Mouse (Mus musculus): Measurements from ENCODE around the gene Mccc2.
"Not testable (repeated sequence)": the region's sequence is repeated elsewhere in the genome, so short reads cannot be mapped to it uniquely, and the experiment has no call there.

Gene Mccc2

GRCm38 (mm10) chr13:100014906-100015895 lies at the start of gene Mccc2:
TSS of gene Mccc2 (minus strand) at chr13:100015639.
- peak; percentile 86 to 87 for DNase-seq (ENCODE audit: low spot score in 2 of 2)

GRCm38 (mm10) chr13:100063936-100064335 lies 48.5 kb upstream of the Mccc2 start:
- DNase-seq (ENCODE audit: low spot score in 2 of 2): no peak

- DNase-seq (ENCODE audit: low spot score in 2 of 2): not testable (repeated sequence)
These were observed 42.3 kb upstream of the Mccc2 start for GRCm38 (mm10) chr13:100057738-100058137.

GRCm38 (mm10) chr13:100026013-100026412 lies 10.6 kb upstream of the Mccc2 start:
- no peak for DNase-seq (ENCODE audit: low spot score in 2 of 2)

- no peak for DNase-seq (ENCODE audit: low spot score in 2 of 2)
These were observed 1.5 kb upstream of the Mccc2 start for GRCm38 (mm10) chr13:100016891-100017290.

GRCm38 (mm10) chr13:100015937-100016336 lies 498 bp upstream of the Mccc2 start:
- peak in 1 of 2 experiments; percentile 2 for DNase-seq (ENCODE audit: low spot score in 2 of 2)

GRCm38 (mm10) chr13:100005911-100006496 lies 9.4 kb downstream of the Mccc2 start:
- DNase-seq (ENCODE audit: low spot score in 2 of 2): no peak

- peak; percentile 85 to 93 for DNase-seq (ENCODE audit: low spot score in 2 of 2)
These were observed 13.6 kb downstream of the Mccc2 start for GRCm38 (mm10) chr13:100001790-100002196.

GRCm38 (mm10) chr13:99999078-99999477 lies 16.4 kb downstream of the Mccc2 start:
- no peak for DNase-seq (ENCODE audit: low spot score in 2 of 2)

GRCm38 (mm10) chr13:99998099-99998498 lies 17.3 kb downstream of the Mccc2 start:
- DNase-seq (ENCODE audit: low spot score in 2 of 2): no peak

- DNase-seq (ENCODE audit: low spot score in 2 of 2): no peak
These were observed 25.8 kb downstream of the Mccc2 start for GRCm38 (mm10) chr13:99989592-99989991.

- DNase-seq (ENCODE audit: low spot score in 2 of 2): no peak
These were observed 32.1 kb downstream of the Mccc2 start for GRCm38 (mm10) chr13:99983320-99983719.

- DNase-seq (ENCODE audit: low spot score in 2 of 2): no peak
These were observed 36.0 kb downstream of the Mccc2 start for GRCm38 (mm10) chr13:99979406-99979805.

- DNase-seq (ENCODE audit: low spot score in 2 of 2): no peak
These were observed 45.4 kb downstream of the Mccc2 start for GRCm38 (mm10) chr13:99970089-99970488.

GRCm38 (mm10) chr13:99967013-99967678 lies 48.3 kb downstream of the Mccc2 start:
- no peak for DNase-seq (ENCODE audit: low spot score in 2 of 2)

- DNase-seq (ENCODE audit: low spot score in 2 of 2): no peak
These were observed 51.6 kb downstream of the Mccc2 start for GRCm38 (mm10) chr13:99963814-99964213.

GRCm38 (mm10) chr13:99961661-99962060 lies 53.8 kb downstream of the Mccc2 start:
- no peak for DNase-seq (ENCODE audit: low spot score in 2 of 2)

- DNase-seq (ENCODE audit: low spot score in 2 of 2): no peak
These were observed 59.9 kb downstream of the Mccc2 start for GRCm38 (mm10) chr13:99955591-99955944.

GRCm38 (mm10) chr13:99954902-99955590 lies 60.4 kb downstream of the Mccc2 start:
- DNase-seq (ENCODE audit: low spot score in 2 of 2): no peak

- DNase-seq (ENCODE audit: low spot score in 2 of 2): no peak
These were observed 68.0 kb downstream of the Mccc2 start for GRCm38 (mm10) chr13:99947417-99947816.

GRCm38 (mm10) chr13:99943525-99943924 lies 71.9 kb downstream of the Mccc2 start:
- DNase-seq (ENCODE audit: low spot score in 2 of 2): no peak

- DNase-seq (ENCODE audit: low spot score in 2 of 2): no peak
These were observed 74.8 kb downstream of the Mccc2 start for GRCm38 (mm10) chr13:99940601-99941000.

All from heart, adult 9 months (tissue).